Mouse (Mus musculus): ENCODE data around the gene Klhl2. TPM values are rescaled to one million over a fixed set of nuclear protein-coding genes. Genes with fewer than 3 reads are reported as not detected.

Gene Klhl2
- total RNA-seq (2015) (17.5 and 18.8 TPM in 2 replicates), total RNA-seq (2017) (20.9 and 23.1 TPM in 2 replicates)

- ATAC-seq (ENCODE audit: poor library complexity, severe bottlenecking): peak; percentile 88
Observed at GRCm38 (mm10) chr8:64849897-64850541, at the start of gene Klhl2. Gene Klhl2 (minus strand): TSS chr8:64850017.

GRCm38 (mm10) chr8:64898710-64899109, 48.9 kb upstream of the Klhl2 start:
- ATAC-seq (ENCODE audit: poor library complexity, severe bottlenecking): no peak

GRCm38 (mm10) chr8:64896731-64897130, 46.9 kb upstream of the Klhl2 start:
- ATAC-seq (ENCODE audit: poor library complexity, severe bottlenecking): peak; percentile 97

GRCm38 (mm10) chr8:64880619-64881200, 30.9 kb upstream of the Klhl2 start:
- peak; percentile 64 for ATAC-seq (ENCODE audit: poor library complexity, severe bottlenecking)

GRCm38 (mm10) chr8:64877630-64878312, 28.0 kb upstream of the Klhl2 start:
- no peak for ATAC-seq (ENCODE audit: poor library complexity, severe bottlenecking)

GRCm38 (mm10) chr8:64871469-64872165, 21.8 kb upstream of the Klhl2 start:
- ATAC-seq (ENCODE audit: poor library complexity, severe bottlenecking): peak; percentile 94

GRCm38 (mm10) chr8:64870218-64870617, 20.4 kb upstream of the Klhl2 start:
- ATAC-seq (ENCODE audit: poor library complexity, severe bottlenecking): no peak

GRCm38 (mm10) chr8:64849091-64849896, 523 bp downstream of the Klhl2 start:
- ATAC-seq (ENCODE audit: poor library complexity, severe bottlenecking): no peak; the same call in 1 of the 2 replicates

- ATAC-seq (ENCODE audit: poor library complexity, severe bottlenecking): no peak
Observed at GRCm38 (mm10) chr8:64848245-64848785, 1.5 kb downstream of the Klhl2 start.

- ATAC-seq (ENCODE audit: poor library complexity, severe bottlenecking): no peak
Observed at GRCm38 (mm10) chr8:64847650-64848049, 2.2 kb downstream of the Klhl2 start.

- ATAC-seq (ENCODE audit: poor library complexity, severe bottlenecking): peak; percentile 53
Observed at GRCm38 (mm10) chr8:64847241-64847640, 2.6 kb downstream of the Klhl2 start.

- no peak for ATAC-seq (ENCODE audit: poor library complexity, severe bottlenecking)
Observed at GRCm38 (mm10) chr8:64845314-64845713, 4.5 kb downstream of the Klhl2 start.

GRCm38 (mm10) chr8:64844043-64844481, 5.8 kb downstream of the Klhl2 start:
- no peak for ATAC-seq (ENCODE audit: poor library complexity, severe bottlenecking)

GRCm38 (mm10) chr8:64843168-64843567, 6.6 kb downstream of the Klhl2 start:
- no peak for ATAC-seq (ENCODE audit: poor library complexity, severe bottlenecking)

- no peak for ATAC-seq (ENCODE audit: poor library complexity, severe bottlenecking)
Observed at GRCm38 (mm10) chr8:64841747-64842406, 7.9 kb downstream of the Klhl2 start.

GRCm38 (mm10) chr8:64839628-64840027, 10.2 kb downstream of the Klhl2 start:
- no peak for ATAC-seq (ENCODE audit: poor library complexity, severe bottlenecking)

- no peak for ATAC-seq (ENCODE audit: poor library complexity, severe bottlenecking)
Observed at GRCm38 (mm10) chr8:64835475-64836122, 14.2 kb downstream of the Klhl2 start.

GRCm38 (mm10) chr8:64834071-64834877, 15.5 kb downstream of the Klhl2 start:
- ATAC-seq (ENCODE audit: poor library complexity, severe bottlenecking): no peak
